Mouse (Mus musculus): ENCODE data around the gene Olfr653.

The Olfr653 gene

GRCm38 (mm10) chr7:104577014-104577413, at the start of gene Olfr653:
Gene Olfr653 (plus strand): TSS chr7:104577314.
- DNase-seq: no peak

DNA sequence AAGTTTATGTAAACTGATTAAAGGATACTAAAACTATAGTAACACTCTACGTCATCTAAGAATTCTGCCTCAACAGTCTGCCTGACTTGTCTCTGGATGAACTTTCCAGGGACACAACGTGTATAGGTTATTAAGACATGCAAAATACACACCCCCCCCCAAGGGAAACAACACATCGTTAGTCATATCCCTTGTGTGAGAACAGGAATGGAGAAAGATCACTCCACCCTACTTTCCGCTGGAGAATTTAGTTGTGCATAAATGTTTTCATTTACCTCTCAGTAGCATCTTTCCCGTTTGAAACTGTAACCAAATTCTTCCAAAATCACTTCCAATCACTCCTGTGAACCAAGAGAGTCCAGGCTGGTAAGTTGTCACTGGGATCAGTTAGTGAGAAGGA, 27.3 kb upstream of the Olfr653 start, which contains the start of gene Olfr651:
Gene Olfr651, plus strand, starts transcription at position 301 of the 400 bp plus-strand sequence.
- no peak for DNase-seq

DNA sequence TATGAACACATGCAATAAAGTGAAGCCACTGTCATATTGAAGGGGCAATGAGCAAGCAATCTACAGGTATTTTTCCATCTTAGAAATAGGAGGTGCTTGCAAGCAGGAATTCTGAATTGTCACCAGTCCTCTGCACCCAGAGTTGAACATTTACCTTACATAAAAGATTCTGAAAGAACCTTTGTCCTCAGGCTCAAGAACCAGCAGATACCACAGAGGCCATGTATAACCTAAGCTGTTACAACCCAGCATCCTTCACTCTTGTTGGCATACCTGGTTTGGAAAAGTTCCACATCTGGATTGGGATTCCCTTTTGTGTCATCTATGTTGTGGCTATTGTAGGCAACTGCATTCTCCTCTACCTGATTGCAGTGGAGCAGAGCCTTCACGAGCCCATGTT, 24.4 kb upstream of the Olfr653 start:
- no peak for DNase-seq

GRCm38 (mm10) chr7:104560601-104561000, 16.5 kb upstream of the Olfr653 start, which contains the start of gene Olfr652:
Gene Olfr652 (plus strand): TSS chr7:104560901.
- DNase-seq: no peak

DNA sequence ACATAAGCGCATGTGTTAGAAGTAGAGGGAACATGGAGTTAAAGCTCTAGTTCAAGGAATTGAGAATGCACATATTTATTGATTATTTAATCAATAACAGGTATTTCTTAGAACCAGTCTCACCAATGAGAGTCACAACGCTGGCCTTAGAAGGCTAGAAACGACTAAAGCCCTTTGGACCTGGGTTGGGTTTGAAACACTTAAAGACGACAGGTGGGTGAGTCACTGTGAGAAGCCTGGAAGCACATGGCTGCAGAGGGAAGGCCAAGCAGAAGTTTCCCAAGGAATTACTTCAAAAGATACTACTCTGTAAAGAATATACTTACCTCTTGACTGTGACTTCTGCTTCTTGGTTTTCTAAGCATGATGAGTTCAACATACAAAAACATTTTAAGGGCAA, 3.7 kb downstream of the Olfr653 start:
- no peak for DNase-seq

DNA sequence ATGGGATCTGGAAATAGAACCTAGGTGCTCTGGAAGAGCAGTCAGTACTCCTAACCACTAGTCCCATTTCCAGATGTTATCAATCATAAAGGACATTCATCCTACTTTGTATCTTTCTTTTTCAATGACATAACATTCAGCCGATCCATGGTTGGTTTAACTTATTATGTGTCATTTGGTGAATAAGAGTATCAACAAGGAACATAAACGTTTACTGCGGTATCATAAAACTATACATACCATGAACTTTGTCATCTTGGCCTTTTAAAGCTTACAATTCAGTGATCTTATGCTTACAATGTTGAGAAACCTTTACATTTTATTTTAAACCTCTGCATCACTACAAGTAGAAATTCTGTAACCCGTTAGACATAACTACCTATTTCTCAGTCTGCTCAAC, 4.3 kb downstream of the Olfr653 start:
- DNase-seq: no peak

DNA sequence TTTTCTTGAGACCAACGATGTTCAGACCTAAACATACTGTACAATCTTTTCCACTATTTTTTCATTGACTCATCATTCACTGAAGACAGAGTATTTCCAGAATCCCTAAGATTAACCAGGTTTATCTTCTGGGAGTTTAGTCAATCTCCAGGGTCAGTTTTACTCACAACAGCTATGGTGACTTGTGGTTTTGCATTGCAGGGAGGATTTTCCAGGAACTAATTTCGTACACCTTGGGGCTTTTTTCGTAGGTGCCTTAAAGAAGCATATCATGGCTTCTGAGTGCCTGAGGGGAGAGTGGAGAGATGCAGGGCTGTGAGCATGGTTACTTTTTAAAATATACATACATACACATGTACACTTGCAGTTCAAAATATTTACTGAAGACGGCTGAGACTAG, 9.6 kb downstream of the Olfr653 start, which contains the start of gene Olfr654:
Gene Olfr654, plus strand, starts transcription at position 301 of the 400 bp plus-strand sequence.
- no peak for DNase-seq

- no peak for DNase-seq
These were observed 11.2 kb downstream of the Olfr653 start for GRCm38 (mm10) chr7:104588274-104588673.

DNA sequence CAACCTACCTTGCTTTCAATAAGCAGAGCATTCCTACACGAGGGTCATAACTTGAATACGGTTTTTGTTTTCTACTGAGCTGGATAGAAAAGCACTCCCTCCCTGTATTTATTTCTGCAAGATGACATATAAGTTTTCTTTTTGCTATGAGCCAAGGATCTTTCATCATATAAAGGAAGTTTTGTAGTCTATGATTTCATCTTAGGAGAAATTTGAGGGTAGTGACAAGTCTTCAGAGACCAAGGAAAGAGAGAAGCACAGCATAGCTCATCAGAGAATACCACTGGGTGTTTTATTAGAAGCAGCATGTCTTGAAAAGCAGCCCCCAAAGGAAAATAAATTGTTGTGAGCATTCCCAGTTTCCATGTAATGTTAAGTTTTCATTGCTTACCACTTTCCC, 24.6 kb downstream of the Olfr653 start, which contains the start of gene Olfr655:
Gene Olfr655, minus strand, starts transcription at position 101 of the 400 bp plus-strand sequence.
- DNase-seq: no peak

DNA sequence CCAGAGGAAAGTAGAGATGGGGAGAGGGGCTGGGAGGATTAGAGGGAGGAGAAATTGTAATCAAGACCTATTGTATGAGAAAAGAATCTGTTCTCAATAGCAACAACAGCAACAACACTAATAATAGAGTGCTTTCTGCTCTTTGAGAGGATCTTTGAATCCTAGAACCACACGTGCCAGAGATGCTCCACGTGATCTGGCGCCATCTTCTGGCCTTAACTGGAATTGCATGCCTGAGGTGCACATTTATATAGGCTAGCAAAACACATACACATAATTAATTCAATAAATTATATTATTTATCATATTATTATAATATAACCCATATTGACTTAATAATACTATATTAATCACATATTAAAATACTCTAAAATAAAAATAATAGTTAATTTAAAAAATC, 26.1 kb downstream of the Olfr653 start:
- peak; percentile 63 for DNase-seq

DNA sequence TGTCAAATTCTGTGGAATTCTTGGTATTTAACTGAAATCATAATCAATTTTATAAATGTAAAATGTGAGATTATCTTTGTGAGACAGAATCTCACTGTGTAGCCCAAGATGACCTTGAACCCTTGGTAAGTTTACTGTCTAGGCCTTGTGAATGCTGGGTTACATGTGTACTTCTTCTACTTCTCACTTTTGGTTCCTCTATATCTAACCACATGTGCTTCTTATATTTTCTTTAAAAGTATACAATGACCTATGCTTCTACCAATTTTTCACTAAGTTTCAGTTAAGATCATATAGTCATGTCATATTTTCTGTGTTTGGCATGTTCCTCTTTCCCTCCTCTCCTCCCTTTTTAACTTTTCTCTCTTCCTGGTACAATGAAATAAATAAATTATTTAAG, 27.6 kb downstream of the Olfr653 start:
- no peak for DNase-seq

GRCm38 (mm10) chr7:104613655-104614054, 36.5 kb downstream of the Olfr653 start, which contains the start of gene Olfr656:
Gene Olfr656 (plus strand): TSS chr7:104613955.
- no peak for DNase-seq

DNA sequence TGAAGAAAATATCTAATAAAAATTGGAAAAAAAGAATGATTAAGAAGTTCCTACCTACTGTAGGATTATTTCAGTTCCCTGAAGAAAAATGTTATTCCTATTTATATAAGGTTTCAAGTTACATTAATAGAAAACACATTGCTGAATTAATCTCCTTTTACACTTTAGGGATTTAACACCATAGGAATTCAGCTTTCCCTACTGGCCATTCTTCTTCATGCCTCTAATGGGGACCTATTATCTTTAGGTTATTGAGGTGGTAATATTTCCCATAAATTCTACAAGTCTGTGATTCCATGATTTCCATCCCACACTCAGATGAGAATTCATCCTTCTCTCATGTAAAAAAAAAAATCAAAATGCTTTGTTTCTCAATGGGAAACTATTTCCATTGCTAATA, 47.4 kb downstream of the Olfr653 start, which contains the start of gene Olfr657:
Gene Olfr657, plus strand, starts transcription at position 301 of the 400 bp plus-strand sequence.
- no peak for DNase-seq
